Mouse (Mus musculus) right cerebral cortex, adult 18-20 months (tissue): Measurements from ENCODE around the gene Bcl11a.
"Not testable (repeated sequence)": the region's sequence is repeated elsewhere in the genome, so short reads cannot be mapped to it uniquely, and the experiment has no call there.

Experiments used
- DNase-seq: peaks from one replicate; pipeline ENCODE4 v3.0.0; 2022; ENCODE audit warnings: mixed read lengths

Gene Bcl11a

GRCm38 (mm10) chr11:24100449-24101070, 22.7 kb downstream of the Bcl11a start:
- no peak for DNase-seq

DNA sequence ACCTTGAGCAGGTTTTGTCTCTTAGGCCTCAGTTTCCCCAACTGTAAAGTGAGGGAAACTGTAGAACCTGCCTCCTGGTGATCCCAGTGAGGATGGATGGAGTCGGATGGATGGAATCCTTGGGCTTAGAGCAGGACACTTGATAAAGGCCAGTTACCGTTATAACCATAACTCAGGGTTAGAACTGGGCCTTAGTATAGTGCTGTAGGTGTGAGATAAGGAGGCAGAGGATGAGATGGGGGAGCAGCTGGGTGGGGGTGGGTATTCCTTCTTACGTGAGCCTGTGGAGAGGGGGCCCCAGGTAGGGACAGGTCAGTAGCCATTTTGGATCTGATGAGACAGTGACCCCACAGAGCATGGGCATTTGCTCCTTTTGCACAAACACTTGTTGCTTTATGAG, 23.8 kb downstream of the Bcl11a start:
- DNase-seq, result no peak

DNA sequence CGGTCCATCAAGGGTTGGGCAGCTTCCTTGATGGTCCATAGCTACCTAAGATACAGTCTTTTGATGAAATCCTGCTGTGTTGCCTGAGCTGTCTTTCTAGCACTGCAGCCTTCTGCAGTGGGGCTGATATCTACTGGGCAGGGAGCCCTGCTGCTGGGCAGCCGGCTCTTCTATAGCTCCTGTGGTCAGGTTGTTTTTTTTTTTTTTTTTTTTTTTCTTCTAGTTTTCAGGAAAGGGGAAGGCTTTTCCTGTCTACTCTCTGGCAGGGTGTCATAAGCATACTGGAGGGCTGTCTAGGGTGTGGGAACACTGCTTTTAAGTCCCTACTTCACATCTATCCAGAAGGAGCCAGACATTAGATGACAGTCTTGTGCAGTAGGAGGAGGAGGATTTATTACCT, 24.5 kb downstream of the Bcl11a start:
- DNase-seq, result no peak

DNA sequence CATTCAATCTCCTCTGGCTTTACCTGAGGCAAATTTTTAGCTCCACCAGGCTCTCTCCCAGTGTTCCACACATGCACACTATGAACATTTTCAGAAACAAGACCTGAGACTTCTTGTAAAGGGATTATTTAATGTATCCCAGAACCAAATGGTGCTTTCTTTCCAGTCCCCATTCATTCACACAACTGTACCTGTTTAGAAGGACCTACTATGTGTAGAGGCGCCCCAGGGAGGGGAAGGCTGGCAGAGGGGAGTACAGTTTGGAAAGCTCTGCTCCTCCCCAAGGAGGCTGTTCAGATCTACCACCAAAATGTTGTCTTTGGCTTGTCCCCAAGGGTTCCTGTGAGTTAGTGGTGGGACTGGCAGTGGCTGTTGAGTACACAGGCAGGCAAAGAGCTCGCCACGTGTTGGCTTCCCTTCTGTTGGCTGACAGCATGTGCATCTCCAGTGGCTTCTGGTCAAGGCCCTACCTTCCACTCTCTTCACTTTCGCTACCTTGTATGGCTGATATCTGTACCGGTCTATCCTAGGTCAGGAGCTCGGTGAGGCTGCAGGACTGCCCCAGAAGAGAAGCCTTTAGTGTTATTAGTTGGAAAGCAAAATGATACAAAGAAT, 25.4 kb downstream of the Bcl11a start:
- DNase-seq, result no peak

DNA sequence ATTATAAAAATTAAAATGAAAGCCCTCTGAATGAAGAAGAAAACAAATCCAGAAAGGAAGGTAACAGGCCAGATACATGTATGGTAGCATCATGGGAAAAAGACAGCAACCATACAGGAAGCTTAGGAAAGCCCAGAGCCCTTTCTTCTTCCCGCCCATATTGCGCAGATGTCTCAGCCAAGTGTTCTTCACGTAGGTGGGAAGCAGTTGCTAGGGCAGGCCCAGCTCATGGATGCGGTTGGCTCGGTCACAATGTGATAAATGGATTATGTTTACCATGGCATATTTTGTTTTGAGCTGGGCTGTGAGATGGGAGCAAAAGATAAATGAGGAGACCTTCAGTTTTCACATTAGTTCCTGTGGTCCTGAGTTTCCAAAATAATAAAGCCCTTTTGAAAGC, 29.6 kb downstream of the Bcl11a start:
- DNase-seq, result no peak

DNA sequence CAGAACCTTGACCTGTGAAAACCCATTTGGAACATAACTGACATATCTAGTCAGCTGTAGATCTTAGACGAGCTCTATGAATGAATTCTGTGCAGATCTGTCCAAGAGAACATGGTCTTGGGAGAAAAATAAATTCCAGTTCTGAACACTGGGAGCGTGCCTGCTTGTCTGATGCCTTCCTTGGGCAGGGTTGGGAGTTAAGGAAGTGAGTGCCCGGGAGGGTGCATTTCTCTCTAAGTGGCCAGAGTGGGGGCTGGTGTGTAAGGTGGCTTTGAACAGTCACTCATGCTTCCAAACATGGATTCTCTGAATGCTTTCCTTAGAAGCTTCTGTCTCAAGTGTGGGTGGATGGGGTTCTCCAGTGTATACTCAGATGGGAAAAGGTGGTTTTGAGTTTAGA, 31.1 kb downstream of the Bcl11a start:
- no peak for DNase-seq

DNA sequence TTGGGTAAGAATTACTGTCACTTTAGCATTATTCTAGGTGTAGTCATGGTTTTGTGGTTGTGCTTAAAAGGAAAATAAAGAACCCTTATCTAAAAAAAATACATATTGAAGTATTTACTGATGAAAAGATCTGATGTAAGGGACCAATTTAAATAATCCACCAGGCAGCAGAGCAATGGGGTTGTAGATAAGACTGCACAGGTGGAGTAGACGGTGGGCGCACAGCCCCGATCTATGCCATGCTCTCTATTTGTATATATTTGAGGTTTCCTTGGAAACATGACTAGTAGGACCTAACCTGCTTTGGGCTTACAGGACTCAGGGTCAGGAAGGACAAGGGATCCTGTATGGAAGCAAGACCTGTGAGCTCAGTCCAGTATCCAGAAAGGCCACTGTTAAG, 31.5 kb downstream of the Bcl11a start:
- DNase-seq, result no peak

DNA sequence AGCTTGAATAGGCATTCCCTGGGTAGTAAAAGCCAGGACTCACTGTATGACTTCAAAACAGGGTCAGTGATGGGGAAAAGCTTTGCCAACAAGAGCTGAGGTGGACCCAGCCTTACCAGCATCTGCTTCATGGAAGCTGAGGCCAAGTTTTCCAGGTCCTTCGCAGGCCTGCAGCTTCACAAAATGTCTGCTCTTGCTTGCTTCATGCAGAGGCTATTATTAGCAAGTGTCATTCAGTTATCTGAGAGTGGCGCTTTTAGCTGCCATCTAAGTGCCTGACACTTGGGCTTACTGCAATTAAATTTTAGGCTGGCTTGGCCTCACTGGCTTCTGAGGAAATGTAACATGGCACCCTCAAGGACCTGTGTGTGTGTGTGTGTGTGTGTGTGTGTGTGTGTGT, 32.3 kb downstream of the Bcl11a start:
- no peak for DNase-seq

- DNase-seq, result no peak
Observed at GRCm38 (mm10) chr11:24111720-24112119, 33.9 kb downstream of the Bcl11a start.

- no peak for DNase-seq
Observed at GRCm38 (mm10) chr11:24115017-24115752, 37.3 kb downstream of the Bcl11a start.

- no peak for DNase-seq
Observed at GRCm38 (mm10) chr11:24116041-24116440, 38.2 kb downstream of the Bcl11a start.

DNA sequence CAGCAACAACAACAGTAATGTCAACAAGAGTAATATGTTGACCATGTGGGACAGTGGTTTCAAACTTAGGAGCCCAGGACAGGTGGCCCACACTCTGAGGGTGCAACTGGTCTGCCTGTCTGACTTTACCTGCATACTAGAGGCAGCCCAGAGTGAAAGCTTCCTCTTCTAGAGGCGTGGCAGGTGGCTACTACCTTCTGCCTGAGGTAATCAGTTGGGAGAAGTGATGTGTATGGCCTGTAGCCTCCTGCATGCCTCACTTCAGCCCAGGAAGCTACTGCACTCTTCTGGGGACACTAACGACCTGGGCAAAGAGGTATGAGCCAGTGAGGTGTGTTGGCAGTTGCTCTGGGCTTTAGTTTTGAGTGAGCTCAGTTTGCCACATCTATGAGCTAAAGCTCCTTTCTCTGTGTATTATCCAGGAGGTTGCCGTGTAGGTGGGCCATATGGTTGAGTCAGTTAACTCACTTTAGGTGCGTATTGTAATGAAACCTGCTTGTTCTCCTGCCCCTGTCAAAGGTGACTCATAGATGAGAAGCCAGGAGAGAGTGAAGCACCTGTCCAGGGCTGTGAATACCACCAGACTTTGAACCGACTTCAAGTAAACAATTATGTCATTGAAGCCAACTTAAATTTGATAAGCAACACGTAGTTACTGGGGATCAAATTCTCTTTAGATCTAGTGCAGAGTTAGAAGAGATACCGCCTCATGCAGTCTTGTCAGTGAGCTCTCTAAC, 38.9 kb downstream of the Bcl11a start:
- DNase-seq, result no peak

DNA sequence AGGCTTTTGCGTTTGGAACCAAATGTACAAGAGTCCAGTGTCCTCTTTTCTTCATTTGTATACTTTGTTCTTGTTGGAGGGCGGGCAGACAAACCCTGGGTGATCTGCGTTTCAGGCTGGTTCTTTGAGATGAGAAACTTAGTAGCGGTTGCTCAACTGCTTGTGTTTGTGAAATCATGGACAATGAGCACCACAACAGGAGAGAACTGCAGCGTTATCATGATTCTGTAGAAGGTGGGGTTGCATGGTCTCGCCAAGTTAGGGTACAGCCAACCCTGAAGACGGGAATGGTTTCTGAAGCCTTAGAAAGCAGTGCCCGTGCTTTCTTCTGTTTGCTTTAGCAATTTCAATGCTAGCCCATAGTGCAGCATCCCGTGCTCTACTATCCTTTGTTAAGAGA, 43.3 kb downstream of the Bcl11a start:
- no peak for DNase-seq

DNA sequence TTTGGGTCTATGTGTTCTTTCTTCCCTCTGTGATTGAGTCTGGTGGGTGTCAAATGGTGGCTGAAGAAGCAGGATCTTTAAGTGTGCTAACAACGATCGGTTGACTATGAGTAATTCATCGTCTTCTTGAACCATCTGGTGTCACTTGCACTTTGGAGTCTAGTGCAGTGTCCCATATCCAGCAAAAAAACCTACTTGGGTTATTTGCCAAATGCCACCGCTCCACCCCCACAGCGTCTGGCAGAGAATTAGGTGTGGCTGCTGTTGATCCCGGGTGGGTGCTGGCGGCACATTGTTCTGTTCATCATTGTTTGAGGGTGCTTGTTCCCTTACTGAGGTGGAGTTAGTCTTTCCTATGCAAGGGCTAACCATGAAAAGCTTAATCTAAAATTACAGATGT, 45.0 kb downstream of the Bcl11a start:
- DNase-seq, result no peak

- DNase-seq, result no peak
Observed at GRCm38 (mm10) chr11:24123991-24124390, 46.1 kb downstream of the Bcl11a start.

DNA sequence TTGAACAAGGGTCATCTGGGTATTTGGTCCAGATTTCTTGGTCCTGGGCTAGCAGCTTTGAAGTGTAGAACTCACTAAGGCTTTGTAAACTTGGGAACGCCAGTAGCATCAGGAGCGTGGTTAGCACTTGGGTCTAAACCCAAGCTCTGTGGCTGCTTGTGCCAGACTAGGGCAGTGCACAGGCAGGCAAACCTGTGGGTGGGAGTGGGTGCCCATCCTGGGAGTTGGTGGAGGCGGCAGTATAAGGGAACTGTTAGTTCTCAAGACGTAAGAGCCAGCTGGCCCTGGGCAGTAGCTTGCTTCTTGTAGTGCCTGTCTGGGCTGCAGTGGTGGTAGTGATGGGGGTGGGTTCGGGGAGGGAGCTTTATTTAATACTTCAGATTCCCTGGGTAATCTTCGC, 47.2 kb downstream of the Bcl11a start:
- DNase-seq, result peak; percentile 79

DNA sequence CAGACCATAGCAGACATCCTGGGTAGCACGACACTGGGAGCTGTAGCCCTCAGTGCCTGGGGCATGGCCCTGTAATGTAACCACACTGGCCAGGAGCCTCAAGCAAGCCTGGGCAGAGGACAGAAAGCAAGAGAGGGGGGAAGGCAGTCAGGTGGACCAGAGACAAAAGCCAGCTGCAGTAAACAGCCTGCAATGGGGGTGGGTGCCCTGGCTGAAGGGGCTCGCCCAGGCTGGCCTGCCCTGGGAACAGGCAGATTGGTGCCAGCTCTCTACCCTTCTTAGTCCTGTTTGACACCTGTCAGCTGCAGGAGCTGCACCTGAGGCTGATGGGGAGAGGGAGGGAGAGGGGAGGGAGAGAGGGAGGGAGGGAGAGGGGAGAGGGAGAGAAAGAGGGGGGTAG, 50.1 kb downstream of the Bcl11a start:
- DNase-seq, result no peak

- DNase-seq, result not testable (repeated sequence)
Observed at GRCm38 (mm10) chr11:24128880-24129279, 51.0 kb downstream of the Bcl11a start.

- DNase-seq, result no peak
Observed at GRCm38 (mm10) chr11:24129358-24130185, 51.7 kb downstream of the Bcl11a start.

DNA sequence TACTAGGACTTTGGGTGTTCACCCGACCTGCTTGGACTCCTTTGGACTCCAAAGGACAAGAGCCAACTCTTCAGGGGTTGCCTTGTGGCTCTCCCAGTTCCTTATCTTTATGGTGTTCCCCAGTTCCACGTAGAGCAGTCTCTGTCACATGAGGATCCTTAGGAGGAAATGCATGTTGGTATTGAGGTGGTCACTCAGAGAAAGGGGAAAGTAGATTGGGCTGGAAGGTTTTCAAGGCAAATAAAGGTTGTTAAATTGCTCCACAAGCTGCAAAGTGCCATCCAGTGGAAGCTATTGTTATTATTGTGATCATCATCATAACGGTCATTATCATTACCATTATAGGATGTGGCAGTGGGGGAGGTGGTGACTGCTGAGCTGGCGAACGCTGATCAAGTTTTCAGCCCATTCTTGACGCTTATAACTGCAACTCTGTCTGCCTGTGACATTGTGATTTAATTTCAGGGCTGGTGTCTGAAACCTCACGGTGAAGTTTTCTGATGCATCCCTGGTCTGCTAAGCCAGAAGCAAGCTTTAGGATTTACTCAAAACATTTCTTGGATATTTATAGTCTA, 52.4 kb downstream of the Bcl11a start:
- DNase-seq, result no peak

DNA sequence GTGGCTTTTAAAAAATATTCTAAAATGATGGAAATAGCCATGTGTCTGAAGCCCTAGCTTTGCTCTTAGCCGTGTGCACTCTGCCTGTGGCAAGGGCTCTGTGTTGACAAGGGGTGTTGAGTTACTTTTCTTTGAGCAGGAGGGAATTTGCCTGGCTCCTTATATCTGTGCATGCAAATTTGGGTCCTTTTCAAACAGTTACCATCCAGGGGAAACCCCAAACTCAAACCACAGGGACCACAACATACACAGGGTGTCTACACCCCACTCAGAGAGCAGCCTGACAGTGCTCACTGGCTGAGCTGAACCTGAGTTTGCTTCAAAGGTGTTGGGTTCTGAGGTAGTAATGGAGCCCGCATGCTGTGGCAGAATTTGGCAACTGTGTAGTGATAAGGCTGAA, 54.0 kb downstream of the Bcl11a start:
- DNase-seq, result no peak

- no peak for DNase-seq
Observed at GRCm38 (mm10) chr11:24132358-24132757, 54.5 kb downstream of the Bcl11a start.
